ENCODE assay signal across 8 mouse cellular contexts in genomic region chr7:139233714-139234113, GRCm38 (mm10). TPM values are rescaled to one million over a fixed set of nuclear protein-coding genes. Genes with fewer than 3 reads are reported as not detected.
DNase-seq lines count a peak whose midpoint lies in the region; ATAC-seq and TF ChIP-seq lines count a peak whose summit lies in the region.

No protein-coding gene starts in this region.

- H3K27ac ChIP-seq in gastrocnemius, adult 2 months: no peak overlapping the region
- H3K27ac ChIP-seq in hindbrain, postnatal 0 days: no peak overlapping the region
- no peak overlapping the region for H3K27ac ChIP-seq in left cerebral cortex, adult 2 months
- peak overlapping the region; percentile 19; the same call in 1 of the 2 replicates for H3K27ac ChIP-seq in macrophage

- WGBS in hindbrain, postnatal 0 days: 3% methylated on average over 7 of the region's 7 CpGs
- 2% methylated on average over 7 of the region's 7 CpGs for WGBS in macrophage (ENCODE audit: missing documents)

- no peak for DNase-seq in Patski (ENCODE audit: low read depth, low spot score)
- DNase-seq in cerebellum, postnatal 36 days: peak; percentile 90
- DNase-seq in gastrocnemius, adult 2 months: peak; percentile 91
- DNase-seq in hindbrain, postnatal 0 days (ENCODE audit: low spot score): peak; percentile 91
- peak; percentile 83 to 92 for DNase-seq in left cerebral cortex, adult 2 months (ENCODE audit: extremely low spot score in 1 of 2, low spot score in 2 of 2)
- DNase-seq in right cerebral cortex, adult 18-20 months: peak; percentile 84
- DNase-seq in urinary bladder, postnatal 10 days (ENCODE audit: low spot score): peak; percentile 70

- CTCF ChIA-PET in Patski (lab: Charles Lee): interaction anchor here (0.8 to 4.9 kb wide), 13 partner anchors 9 to 239 kb away, joined by 3 to 53 read pairs (median 5); partner anchors contain the start of gene Pwwp2b

- peak; percentile 99 for TF ChIP-seq CTCF in Patski (IDR thresholded peaks at IDR 0.05)
- TF ChIP-seq CTCF in gastrocnemius, adult 2 months (IDR thresholded peaks at IDR 0.05): no peak
- TF ChIP-seq CTCF in hindbrain, postnatal 0 days (IDR thresholded peaks at IDR 0.05; ENCODE audit: low read depth): peak; percentile 95
- peak; percentile 98 for TF ChIP-seq CTCF in left cerebral cortex, adult 2 months (IDR thresholded peaks at IDR 0.05)

- no peak overlapping the region for H3K4me2 ChIP-seq in hindbrain, postnatal 0 days (ENCODE audit: low read depth, low read length)

- H3K9ac ChIP-seq in hindbrain, postnatal 0 days (replicated peaks; ENCODE audit: low read length): no peak overlapping the region

- no peaks in the 10 kb centered on the region for H3K9me3 ChIP-seq in hindbrain, postnatal 0 days (ENCODE audit: low read length)

- H3K36me3 ChIP-seq in hindbrain, postnatal 0 days (ENCODE audit: insufficient read depth, low read length): no peaks in the 10 kb centered on the region
- H3K36me3 ChIP-seq in macrophage (ENCODE audit: inconsistent target): no peaks in the 10 kb centered on the region

- H3K4me3 ChIP-seq in gastrocnemius, adult 2 months: no peak overlapping the region
- H3K4me3 ChIP-seq in hindbrain, postnatal 0 days (ENCODE audit: low read length): no peak overlapping the region
- H3K4me3 ChIP-seq in left cerebral cortex, adult 2 months: no peak overlapping the region
- H3K4me3 ChIP-seq in macrophage (ENCODE audit: inconsistent target): no peak overlapping the region

- POLR2A ChIA-PET in Patski (lab: Charles Lee): interaction anchor here (1.4 kb wide), 1 partner anchor 64 kb away, joined by 3 read pairs; no protein-coding TSS in a partner anchor

- in situ Hi-C loops in Patski (cut with MboI; ENCODE audit: low pct_unique_long_range_greater_than_20kb): loop anchor here (5.0 kb wide), 3 partner anchors 64 to 244 kb away; no protein-coding TSS in a partner anchor

- H3K27me3 ChIP-seq in Patski: no peaks in the 10 kb centered on the region
- no peaks in the 10 kb centered on the region for H3K27me3 ChIP-seq in hindbrain, postnatal 0 days (ENCODE audit: insufficient read depth, low read length)

- H3K4me1 ChIP-seq in hindbrain, postnatal 0 days (ENCODE audit: insufficient read depth, low read length): peaks cover 6% of the 10 kb centered on the region; the same call in 1 of the 2 replicates

- peak; percentile 94 for ATAC-seq in Patski
- peak; percentile 85 for ATAC-seq in hindbrain, postnatal 0 days

- intact Hi-C loops in gastrocnemius, adult 2 months (cut with DNase I): loop anchor here (1.0 to 10.0 kb wide), 3 partner anchors 66 to 239 kb away; no protein-coding TSS in a partner anchor
- intact Hi-C loops in left cerebral cortex, adult 2 months (cut with DNase I): loop anchor here (1.0 to 2.0 kb wide), 2 partner anchors 66 to 239 kb away; no protein-coding TSS in a partner anchor

- no peaks in the 10 kb centered on the region for H3K79me2 ChIP-seq in macrophage (ENCODE audit: inconsistent target)

RNA-seq across cellular contexts. Expression of gene Pwwp2b, which starts 14.6 kb away (rescaled TPM):
- 11.6 TPM for polyA plus RNA-seq in Patski (2021)
- 1 to 10 TPM; 3.0 to 7.4 TPM for total RNA-seq in gastrocnemius, adult 2 months (2021)
- total RNA-seq in hindbrain, postnatal 0 days (2014; rRNA removed): 6.6 and 6.7 TPM in 2 replicates
- 4.0 and 4.8 TPM in 2 replicates for polyA plus RNA-seq in hindbrain, postnatal 0 days (2015; fragmentation: Nextera tagmentation; extraction: Ambion mirVana)
- total RNA-seq in left cerebral cortex, adult 2 months (2021): 10 to 100 TPM; 10.2 to 12.2 TPM
- total RNA-seq in macrophage (2018; cell fraction: chromatin; rRNA removed): 100 to 1,000 TPM in 1 of 26 experiments, 10 to 100 TPM in 25; 20.0 to 106 (median 39.1) TPM
- total RNA-seq in macrophage (2018; cell fraction: cytosol; rRNA removed): 10 to 100 TPM; 12.0 to 39.3 (median 24.7) TPM
- total RNA-seq in macrophage (2018; cell fraction: nucleus; rRNA removed): 10 to 100 TPM; 13.7 to 86.6 (median 34.0) TPM
- 25.2 to 32.3 TPM (median 28.0 TPM) in 3 replicates for polyA plus RNA-seq in macrophage (2018)

RNA-seq across cellular contexts. Expression of gene Stk32c, which starts 20.6 kb away (rescaled TPM):
- 0.13 TPM for polyA plus RNA-seq in Patski (2021)
- total RNA-seq in gastrocnemius, adult 2 months (2021): under 1 TPM in 1 of 2 experiments, not detected in 1; 0.73 TPM
- 20.4 and 24.7 TPM in 2 replicates for total RNA-seq in hindbrain, postnatal 0 days (2014; rRNA removed)
- polyA plus RNA-seq in hindbrain, postnatal 0 days (2015; fragmentation: Nextera tagmentation; extraction: Ambion mirVana): 1.9 and 2.0 TPM in 2 replicates
- total RNA-seq in left cerebral cortex, adult 2 months (2021): 100 to 1,000 TPM; 159 to 167 TPM
- 1 to 10 TPM in 7 of 26 experiments, under 1 TPM in 16, not detected in 3; 0.31 to 2.4 (median 0.62) TPM for total RNA-seq in macrophage (2018; cell fraction: chromatin; rRNA removed)
- under 1 TPM in 24 of 26 experiments, not detected in 2; 0.07 to 0.26 (median 0.15) TPM for total RNA-seq in macrophage (2018; cell fraction: cytosol; rRNA removed)
- total RNA-seq in macrophage (2018; cell fraction: nucleus; rRNA removed): 1 to 10 TPM in 2 of 26 experiments, under 1 TPM in 12, not detected in 12; 0.23 to 1.5 (median 0.38) TPM
- polyA plus RNA-seq in macrophage (2018): 0.17 to 0.21 TPM (median 0.19 TPM) in 3 replicates

RNA-seq across cellular contexts. Expression of gene Lrrc27, which starts 20.9 kb away (rescaled TPM):
- polyA plus RNA-seq in Patski (2021) (4.6 TPM), macrophage (2018) (73.4 to 159 TPM (median 94.3 TPM) in 3 replicates)
- total RNA-seq in gastrocnemius, adult 2 months (2021): 1 to 10 TPM; 1.6 to 4.0 TPM
- total RNA-seq in hindbrain, postnatal 0 days (2014; rRNA removed): 1.6 and 2.8 TPM in 2 replicates
- 4.0 and 5.1 TPM in 2 replicates for polyA plus RNA-seq in hindbrain, postnatal 0 days (2015; fragmentation: Nextera tagmentation; extraction: Ambion mirVana)
- 1 to 10 TPM; 8.1 to 8.2 TPM for total RNA-seq in left cerebral cortex, adult 2 months (2021)
- total RNA-seq in macrophage (2018; cell fraction: chromatin; rRNA removed): 10 to 100 TPM in 25 of 26 experiments, 1 to 10 TPM in 1; 6.5 to 82.5 (median 31.4) TPM
- total RNA-seq in macrophage (2018; cell fraction: cytosol; rRNA removed): 10 to 100 TPM; 20.5 to 77.7 (median 44.0) TPM
- 100 to 1,000 TPM in 2 of 26 experiments, 10 to 100 TPM in 23, 1 to 10 TPM in 1; 7.1 to 116 (median 41.1) TPM for total RNA-seq in macrophage (2018; cell fraction: nucleus; rRNA removed)

Comparison
In these comparisons a context has a peak if more than half of its experiments do, and no peak if none do; other contexts are left out.
1. RNA of gene Stk32c, which starts 20.6 kb away (total RNA-seq): 159 to 167 TPM in left cerebral cortex, adult 2 months and 20.4 to 24.7 TPM in hindbrain, postnatal 0 days; 0.73 TPM in gastrocnemius, adult 2 months; every median in the first group is over 10 times any median in the second.